Mouse (Mus musculus): ENCODE measurements around the gene Slc20a1.

- TF ChIP-seq CTCF (conservative IDR thresholded peaks at IDR 0.05; ENCODE audit: low read length): no peak
- TF ChIP-seq NANOG (IDR thresholded peaks at IDR 0.05; ENCODE audit: borderline replicate concordance, low read length): no peak
These were observed 26.8 kb downstream of the Slc20a1 start for GRCm38 (mm10) chr2:129225251-129225819.

All from E14TG2a.4 (cell line).